Mouse (Mus musculus): Measurements from ENCODE around the gene Twnk.

The Twnk gene

GRCm38 (mm10) chr19:45005444-45005843 lies at the start of gene Twnk:
TSS of gene Twnk (plus strand) at chr19:45005663.
- DNase-seq (ENCODE audit: low read depth, low spot score), result peak; percentile 51

GRCm38 (mm10) chr19:44959633-44960032 lies 45.8 kb upstream of the Twnk start:
- no peak for DNase-seq (ENCODE audit: low read depth, low spot score)

GRCm38 (mm10) chr19:44965978-44966377 lies 39.5 kb upstream of the Twnk start:
- DNase-seq (ENCODE audit: low read depth, low spot score), result no peak

- DNase-seq (ENCODE audit: low read depth, low spot score), result no peak
These were observed 37.1 kb upstream of the Twnk start for GRCm38 (mm10) chr19:44968329-44968728.

DNA sequence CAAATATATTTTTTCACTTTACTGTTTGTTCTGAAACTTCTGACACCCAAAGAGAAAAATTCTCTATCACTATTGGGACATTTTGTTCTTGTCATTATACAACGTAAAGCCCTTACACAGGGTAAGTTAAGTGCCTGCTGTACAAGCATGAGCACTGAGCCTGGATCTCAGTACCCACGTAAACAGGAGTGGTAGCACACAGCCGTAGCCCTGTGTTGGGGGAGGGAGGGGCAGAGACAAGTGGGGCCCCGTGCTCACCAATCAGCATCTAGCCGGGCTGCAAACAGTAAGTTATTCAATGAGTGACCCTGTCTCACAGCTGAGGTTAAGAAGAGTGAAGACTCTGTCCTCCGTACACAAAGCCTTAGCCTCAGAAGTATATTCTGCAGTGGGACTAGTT lies 28.8 kb upstream of the Twnk start:
- no peak for DNase-seq (ENCODE audit: low read depth, low spot score)

DNA sequence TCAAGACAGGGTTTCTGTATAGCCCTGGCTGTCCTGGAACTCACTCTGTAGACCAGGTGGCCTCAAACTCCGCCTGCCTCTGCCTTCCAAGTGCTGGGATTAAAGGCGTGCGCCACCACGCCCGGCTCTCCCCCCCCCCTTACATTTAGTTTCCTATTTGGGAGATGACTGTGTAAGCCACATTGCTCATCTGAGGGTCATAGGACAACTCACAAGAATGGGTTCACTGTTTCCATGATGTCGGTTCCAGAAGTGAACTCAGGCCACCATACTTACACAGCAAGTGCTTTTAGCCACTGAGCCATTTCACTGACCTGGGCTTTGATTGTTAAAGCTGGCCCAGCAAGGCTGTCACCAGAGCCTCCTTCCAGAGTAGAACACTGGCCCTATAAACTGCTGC lies 28.3 kb upstream of the Twnk start:
- DNase-seq (ENCODE audit: low read depth, low spot score), result no peak

DNA sequence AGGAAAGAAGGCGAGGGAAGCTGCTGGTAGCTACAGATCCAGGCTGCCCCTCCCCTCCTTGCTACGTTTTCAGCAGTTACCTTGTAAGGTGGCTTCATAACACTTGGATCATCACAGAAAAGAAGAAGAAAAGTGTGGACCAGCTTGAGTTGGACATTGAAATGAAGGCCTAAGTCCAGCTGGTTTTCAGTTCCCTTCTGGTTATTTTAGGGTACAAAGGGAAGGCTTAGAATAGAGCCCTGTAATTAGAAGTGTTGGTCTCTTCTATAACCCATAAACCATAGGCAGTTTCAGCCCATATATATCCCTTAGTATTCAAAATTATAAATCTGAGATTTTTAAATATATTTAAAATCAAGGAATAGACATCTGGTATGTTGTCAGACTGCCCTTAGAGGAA lies 24.7 kb upstream of the Twnk start:
- no peak for DNase-seq (ENCODE audit: low read depth, low spot score)

DNA sequence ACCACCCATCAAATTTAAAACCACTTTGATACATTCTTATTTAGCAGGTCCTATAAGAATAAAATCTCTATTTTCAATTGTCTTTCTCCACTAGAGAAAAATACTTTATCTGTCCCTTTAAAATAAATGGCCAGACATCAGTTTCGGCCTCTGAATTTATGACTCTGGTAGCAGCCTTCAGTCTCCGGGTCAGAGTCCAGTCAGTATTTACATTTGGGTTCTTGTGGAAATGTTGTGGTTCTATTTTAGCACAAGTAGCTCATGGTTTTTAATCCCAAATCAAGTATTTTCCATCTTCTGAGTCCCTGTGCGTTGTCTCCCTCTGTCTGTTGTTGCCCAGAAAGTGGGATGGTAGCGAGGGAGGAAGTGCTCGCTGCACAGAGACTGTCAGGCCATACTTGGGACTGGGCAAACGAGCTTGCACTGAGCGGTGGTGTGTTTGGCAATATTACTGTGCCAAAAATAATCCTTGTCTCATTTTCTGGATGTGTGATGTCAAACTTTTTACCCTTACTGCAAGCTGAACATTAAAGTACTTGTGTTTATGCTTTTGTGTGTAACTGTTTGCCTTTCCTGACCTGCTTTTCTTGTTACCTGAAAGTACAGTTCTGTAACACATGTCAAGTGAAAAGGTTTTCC lies 22.9 kb upstream of the Twnk start:
- no peak for DNase-seq (ENCODE audit: low read depth, low spot score)

DNA sequence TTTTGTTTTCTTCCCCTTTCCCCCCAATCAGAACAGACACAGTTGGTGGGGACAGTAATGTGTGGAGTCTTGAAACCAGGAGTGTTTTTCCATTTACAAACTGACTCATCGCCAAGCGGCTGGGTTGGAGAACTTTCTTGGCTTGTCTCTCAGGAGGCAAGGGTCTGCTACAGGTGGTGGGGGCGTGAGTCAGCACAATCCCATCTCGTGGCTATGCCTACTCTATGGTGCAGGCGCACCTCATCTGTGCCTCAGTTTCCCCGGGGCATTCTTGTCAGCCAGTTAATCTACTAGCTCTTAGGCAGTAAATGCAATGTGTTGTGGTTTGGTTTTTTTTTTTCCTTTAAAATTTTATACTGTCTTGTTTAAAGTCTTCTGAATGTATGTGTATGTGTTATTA lies 22.1 kb upstream of the Twnk start:
- no peak for DNase-seq (ENCODE audit: low read depth, low spot score)

- no peak for DNase-seq (ENCODE audit: low read depth, low spot score)
These were observed 21.0 kb upstream of the Twnk start for GRCm38 (mm10) chr19:44984420-44984819.

DNA sequence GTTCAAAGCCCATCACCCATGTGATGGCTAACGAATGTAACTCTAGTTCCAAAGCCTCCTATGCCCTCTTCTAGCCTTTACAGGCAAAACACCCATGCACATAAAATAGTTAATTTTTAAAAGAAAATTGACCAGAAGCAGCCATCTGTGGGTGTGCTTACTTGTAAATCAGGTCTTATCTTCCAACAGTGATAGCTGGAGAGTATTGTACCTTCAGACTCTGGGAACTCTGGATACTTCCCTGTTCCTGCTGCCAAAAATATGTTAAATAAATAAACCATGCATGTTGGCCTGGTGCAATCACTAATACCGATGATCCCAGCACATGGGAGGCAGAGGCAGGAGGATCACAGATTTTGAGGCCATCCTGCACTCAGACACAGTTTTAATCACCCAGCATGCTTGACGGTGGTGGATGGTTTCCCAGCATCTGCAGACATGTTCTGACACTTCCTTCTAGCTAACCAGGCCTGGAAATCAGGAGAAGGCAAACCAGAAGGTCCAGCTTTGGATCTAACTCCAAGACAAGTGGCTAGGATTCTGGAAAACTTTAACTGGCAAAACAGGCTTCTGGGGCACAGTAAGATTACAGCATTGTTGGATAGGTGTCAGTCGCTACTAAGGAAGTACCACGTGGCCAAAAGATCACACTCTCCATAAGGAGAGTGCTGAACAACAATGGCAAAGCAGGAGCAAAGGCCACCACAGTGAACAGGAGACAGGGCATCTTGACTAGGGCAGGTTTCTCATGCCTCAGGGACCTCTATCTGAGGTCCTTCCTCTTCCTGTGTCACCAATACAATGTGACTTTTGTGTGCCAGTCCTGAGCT lies 20.1 kb upstream of the Twnk start:
- no peak for DNase-seq (ENCODE audit: low read depth, low spot score)

DNA sequence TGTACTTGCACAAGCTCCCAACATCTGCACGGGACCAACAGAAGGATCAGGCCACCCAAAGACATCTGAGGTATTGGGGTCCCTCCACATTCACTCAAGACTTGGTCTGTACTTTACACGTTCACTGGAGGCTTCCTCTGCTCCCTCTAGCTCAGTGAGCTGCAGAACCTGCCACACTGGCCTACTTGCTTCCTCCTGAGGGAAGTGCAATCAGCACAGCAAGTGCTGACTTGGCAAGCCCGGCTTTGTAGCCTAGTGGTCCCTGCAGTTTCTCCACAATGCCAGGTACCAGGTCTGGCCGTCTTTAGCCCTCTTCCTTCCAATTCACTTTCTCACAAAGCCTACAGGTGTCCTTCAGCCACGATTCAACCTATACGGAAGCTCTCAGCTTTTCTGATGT lies 18.5 kb upstream of the Twnk start:
- no peak for DNase-seq (ENCODE audit: low read depth, low spot score)

DNA sequence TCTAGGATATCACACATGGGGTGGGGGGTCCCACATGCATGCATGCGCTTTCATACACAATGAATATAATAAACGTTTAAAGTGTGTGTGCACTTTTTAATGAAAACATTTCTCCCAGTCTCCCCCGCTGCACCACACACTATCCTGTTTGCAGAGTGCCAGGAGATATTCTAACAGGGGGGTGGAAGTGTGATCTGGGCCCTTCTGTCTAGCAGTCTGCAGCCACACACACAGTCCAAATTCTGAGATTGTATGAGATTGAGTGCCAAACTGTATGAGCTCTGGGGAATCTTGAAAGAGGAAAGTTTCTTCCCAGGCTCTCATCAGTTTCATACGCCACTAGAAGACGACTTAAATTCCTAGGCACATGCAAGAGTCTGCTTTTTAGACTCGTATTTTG lies 17.6 kb upstream of the Twnk start:
- DNase-seq (ENCODE audit: low read depth, low spot score), result peak; percentile 89

GRCm38 (mm10) chr19:44988321-44988720 lies 17.1 kb upstream of the Twnk start:
- DNase-seq (ENCODE audit: low read depth, low spot score), result no peak

GRCm38 (mm10) chr19:44988831-44989566 lies 16.5 kb upstream of the Twnk start, which contains the start of gene Sema4g:
TSS of gene Sema4g (plus strand) at chr19:44989101.
- DNase-seq (ENCODE audit: low read depth, low spot score), result peak; percentile 38

- no peak for DNase-seq (ENCODE audit: low read depth, low spot score)
These were observed 15.6 kb upstream of the Twnk start for GRCm38 (mm10) chr19:44989567-44990495.

DNA sequence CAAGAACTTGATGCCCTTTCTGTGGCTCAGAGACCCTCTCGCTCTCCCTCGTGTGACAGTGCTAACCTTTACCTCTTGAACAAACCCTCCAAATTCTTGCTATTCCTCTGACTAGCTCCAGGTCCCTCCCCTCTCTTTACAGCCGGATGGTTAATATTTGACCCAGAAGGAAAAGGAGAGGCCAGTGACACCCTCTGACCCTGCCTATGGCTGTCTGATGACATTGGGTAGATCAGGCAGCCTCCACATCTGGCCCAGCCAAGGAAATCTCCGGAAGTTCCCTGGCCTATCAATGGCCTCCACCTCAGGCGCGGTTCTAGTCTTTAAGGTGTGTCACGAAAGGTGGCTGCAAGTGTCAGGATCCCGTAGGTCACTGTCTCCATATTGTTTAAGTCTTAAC lies 14.4 kb upstream of the Twnk start:
- no peak for DNase-seq (ENCODE audit: low read depth, low spot score)

GRCm38 (mm10) chr19:44992246-44992645 lies 13.2 kb upstream of the Twnk start:
- DNase-seq (ENCODE audit: low read depth, low spot score), result no peak

DNA sequence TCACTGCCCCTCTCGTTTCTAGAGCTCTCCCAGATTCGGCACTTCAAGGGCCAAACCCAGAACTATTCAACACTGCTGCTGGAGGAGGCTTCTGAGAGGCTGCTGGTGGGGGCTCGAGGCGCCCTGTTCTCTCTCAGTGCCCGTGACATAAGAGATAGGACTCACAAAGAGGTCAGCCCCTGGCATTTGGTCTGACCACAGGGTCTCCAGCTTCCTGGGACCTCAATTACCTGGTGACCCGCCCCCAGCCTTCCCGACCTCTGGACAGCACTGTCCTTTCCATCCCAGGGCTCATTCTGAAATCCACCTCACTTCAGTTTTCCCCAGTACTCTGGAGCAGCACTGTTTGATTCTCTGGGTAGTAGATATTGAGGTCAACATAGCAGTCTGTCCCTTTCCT lies 12.8 kb upstream of the Twnk start:
- DNase-seq (ENCODE audit: low read depth, low spot score), result no peak

GRCm38 (mm10) chr19:44997786-44998185 lies 7.7 kb upstream of the Twnk start:
- peak; percentile 49 for DNase-seq (ENCODE audit: low read depth, low spot score)

- no peak for DNase-seq (ENCODE audit: low read depth, low spot score)
These were observed 5.8 kb upstream of the Twnk start for GRCm38 (mm10) chr19:44999647-45000046.

All from brain, adult 2 months (tissue).